29 mouse cellular contexts compared by ENCODE assay signal in the genomic region with DNA sequence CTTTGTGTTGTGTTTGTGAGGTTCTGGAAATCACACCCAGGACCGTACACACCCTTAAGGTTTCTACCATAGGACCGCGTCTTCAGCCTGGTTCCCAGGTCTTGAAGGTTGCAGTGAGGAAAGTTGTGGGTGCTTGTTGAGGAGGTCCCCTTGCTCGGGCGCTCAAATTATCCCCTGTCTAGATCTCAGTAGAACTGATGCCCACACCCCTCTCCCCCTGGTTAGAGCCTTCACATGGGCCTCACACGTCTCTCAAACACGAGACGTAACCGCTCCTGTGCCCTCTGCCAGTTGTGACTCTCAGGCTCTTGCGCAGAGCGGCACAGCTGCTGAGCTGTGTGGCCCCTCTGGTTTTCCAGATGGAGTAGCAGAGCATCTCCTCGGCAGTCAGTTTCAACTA. TPM values are rescaled to one million over a fixed set of nuclear protein-coding genes. Genes with fewer than 3 reads are reported as not detected.
DNase-seq lines count a peak whose midpoint lies in the region; ATAC-seq and TF ChIP-seq lines count a peak whose summit lies in the region.
"Had no signal": no experiment of that assay in that cellular context is flagged by ENCODE, and none has a peak within 500 bp of the region (broad histone marks: within the 10 kb centered on the region; RNA-seq: fewer than 3 reads in every experiment).

No protein-coding gene starts in this region.

- H3K4me1 ChIP-seq in kidney, adult 2 months (ENCODE audit: control insufficient read depth, insufficient read depth, low read length) = peaks cover 18% of the 10 kb centered on the region; the same call in 1 of the 2 replicates
- peaks cover 13% of the 10 kb centered on the region for H3K4me1 ChIP-seq in intestine, postnatal 0 days (replicated peaks; ENCODE audit: control insufficient read depth, insufficient read depth, low read length)
- no peaks in the 10 kb centered on the region for H3K4me1 ChIP-seq in forebrain, embryonic 12.5 days
- H3K4me1 ChIP-seq: forebrain, embryonic 13.5 days; hindbrain, embryonic 15.5 days had no signal

- TF ChIP-seq CTCF in kidney, adult 2 months (conservative IDR thresholded peaks at IDR 0.05; ENCODE audit: insufficient read depth, insufficient read length, low read depth, low read length) = no peak
- no peak for TF ChIP-seq CTCF in intestine, postnatal 0 days (IDR thresholded peaks at IDR 0.05; ENCODE audit: low read depth)

- H3K4me2 ChIP-seq in intestine, postnatal 0 days (replicated peaks; ENCODE audit: low read depth) = peak overlapping the region; percentile 37; the same call in 1 of the 2 replicates
- no peak overlapping the region for H3K4me2 ChIP-seq in forebrain, embryonic 12.5 days
- H3K4me2 ChIP-seq: embryonic facial prominence, embryonic 13.5 days; forebrain, embryonic 13.5 days; heart, embryonic 12.5 days; heart, embryonic 15.5 days; hindbrain, embryonic 12.5 days; hindbrain, embryonic 15.5 days had no signal

- no peak for ATAC-seq in intestine, postnatal 0 days
- no peak for ATAC-seq in forebrain, embryonic 12.5 days (ENCODE audit: low FRiP score)
- ATAC-seq: forebrain, embryonic 13.5 days; forebrain, embryonic 16.5 days; Patski had no signal

- peak; percentile 61 for DNase-seq in heart, adult 11 months
- DNase-seq in heart, postnatal 36 days = no peak
- no peak for DNase-seq in kidney, adult 2 months
- no peak for DNase-seq in kidney, postnatal 10 days
- peak; percentile 36 for DNase-seq in ES-CJ7 (ENCODE audit: low read depth, low spot score)
- no peak for DNase-seq in spleen, postnatal 10 days (ENCODE audit: low spot score in 2 of 2)
- DNase-seq: adrenal gland, postnatal 14 days; cerebellum, adult 11 months; cerebellum, adult 2 months; cerebellum, adult 9-11 months; cerebellum, postnatal 25 days; embryo, embryonic 11 days; gastrocnemius, postnatal 10 days; gastrocnemius, postnatal 36 days; heart, postnatal 10 days had no signal

- H3K9ac ChIP-seq in intestine, postnatal 0 days (ENCODE audit: low read depth, low read length) = no peak overlapping the region
- H3K9ac ChIP-seq in forebrain, embryonic 12.5 days = no peak overlapping the region
- H3K9ac ChIP-seq: embryonic facial prominence, embryonic 13.5 days; forebrain, embryonic 13.5 days; heart, embryonic 12.5 days; heart, embryonic 15.5 days; hindbrain, embryonic 12.5 days; hindbrain, embryonic 15.5 days had no signal

- no peaks in the 10 kb centered on the region for H3K36me3 ChIP-seq in kidney, adult 2 months (ENCODE audit: control insufficient read depth, insufficient read depth, low read length)
- H3K36me3 ChIP-seq in intestine, postnatal 0 days (ENCODE audit: control insufficient read depth, insufficient read depth) = no peaks in the 10 kb centered on the region
- H3K36me3 ChIP-seq in forebrain, embryonic 12.5 days (replicated peaks) = no peaks in the 10 kb centered on the region
- H3K36me3 ChIP-seq: embryonic facial prominence, embryonic 10.5 days; embryonic facial prominence, embryonic 13.5 days; G1E; heart, embryonic 12.5 days; heart, embryonic 15.5 days; hindbrain, embryonic 12.5 days; hindbrain, embryonic 15.5 days had no signal

- H3K4me3 ChIP-seq in kidney, adult 2 months (ENCODE audit: insufficient read depth, low read depth, low read length) = peak overlapping the region; percentile 48; the same call in 1 of the 2 replicates
- no peak overlapping the region for H3K4me3 ChIP-seq in intestine, postnatal 0 days (ENCODE audit: low read depth, low read length)
- no peak overlapping the region for H3K4me3 ChIP-seq in forebrain, embryonic 12.5 days (replicated peaks)
- H3K4me3 ChIP-seq: embryonic facial prominence, embryonic 10.5 days; embryonic facial prominence, embryonic 13.5 days; erythroblast, embryonic 14.5 days; forebrain, embryonic 13.5 days; heart, embryonic 12.5 days; heart, embryonic 15.5 days; hindbrain, embryonic 12.5 days; hindbrain, embryonic 15.5 days had no signal

- intact Hi-C loops in heart, postnatal 36 days (cut with DNase I) = no loop called here

- no peaks in the 10 kb centered on the region for H3K9me3 ChIP-seq in intestine, postnatal 0 days (ENCODE audit: control insufficient read depth)
- no peaks in the 10 kb centered on the region for H3K9me3 ChIP-seq in forebrain, embryonic 12.5 days
- H3K9me3 ChIP-seq: embryonic facial prominence, embryonic 10.5 days; embryonic facial prominence, embryonic 13.5 days; forebrain, embryonic 13.5 days; G1E; heart, embryonic 12.5 days; heart, embryonic 15.5 days; hindbrain, embryonic 12.5 days; hindbrain, embryonic 15.5 days had no signal

- 94% methylated on average over 12 of the region's 12 CpGs for WGBS in kidney, adult 2 months
- WGBS in intestine, postnatal 0 days = 94% methylated on average over 12 of the region's 12 CpGs
- 93% methylated on average over 12 of the region's 12 CpGs for WGBS in forebrain, embryonic 12.5 days

- no peak for TF ChIP-seq POLR2A in kidney, adult 2 months (IDR thresholded peaks at IDR 0.05; ENCODE audit: low read depth, low read length)

- no peaks in the 10 kb centered on the region for H3K27me3 ChIP-seq in kidney, adult 2 months (replicated peaks; ENCODE audit: control insufficient read depth, insufficient read depth, low read length)
- H3K27me3 ChIP-seq in intestine, postnatal 0 days (replicated peaks; ENCODE audit: control insufficient read depth, insufficient read depth, low read length) = no peaks in the 10 kb centered on the region
- no peaks in the 10 kb centered on the region for H3K27me3 ChIP-seq in forebrain, embryonic 12.5 days
- H3K27me3 ChIP-seq: embryonic facial prominence, embryonic 13.5 days; forebrain, embryonic 13.5 days; heart, embryonic 12.5 days; heart, embryonic 15.5 days; hindbrain, embryonic 12.5 days; hindbrain, embryonic 15.5 days; Patski had no signal

- peak overlapping the region; percentile 96 for H3K27ac ChIP-seq in kidney, adult 2 months (ENCODE audit: insufficient read depth, low read depth, low read length)
- peak overlapping the region; percentile 77 for H3K27ac ChIP-seq in intestine, postnatal 0 days (ENCODE audit: low read depth, low read length)
- H3K27ac ChIP-seq in forebrain, embryonic 12.5 days = no peak overlapping the region
- H3K27ac ChIP-seq: embryonic facial prominence, embryonic 10.5 days; embryonic facial prominence, embryonic 13.5 days; forebrain, embryonic 13.5 days; heart, embryonic 15.5 days; hindbrain, embryonic 12.5 days; hindbrain, embryonic 15.5 days had no signal

RNA-seq across cellular contexts. Expression of a gene that starts 48.4 kb away (rescaled TPM):
- 10 to 100 TPM in 1 of 2 experiments, 1 to 10 TPM in 1; 9.3 to 13.6 TPM for total RNA-seq in heart, postnatal 36 days (2021)
- 14.0 and 14.7 TPM in 2 replicates for polyA plus RNA-seq in kidney, adult 2 months (2012; rRNA removed)
- polyA plus RNA-seq in intestine, postnatal 0 days (2015; fragmentation: Nextera tagmentation; extraction: Ambion mirVana) = 14.4 and 16.0 TPM in 2 replicates
- 61.6 and 63.1 TPM in 2 replicates for polyA plus RNA-seq in forebrain, embryonic 12.5 days (2016; fragmentation: Nextera tagmentation; extraction: Ambion mirVana)

RNA-seq across cellular contexts. Expression of a gene that starts 50.1 kb away (rescaled TPM):
- under 1 TPM; 0.73 to 0.86 TPM for total RNA-seq in heart, postnatal 36 days (2021)
- polyA plus RNA-seq in kidney, adult 2 months (2012; rRNA removed) = 0.07 and 0.13 TPM in 2 replicates
- 9.2 and 11.0 TPM in 2 replicates for polyA plus RNA-seq in intestine, postnatal 0 days (2015; fragmentation: Nextera tagmentation; extraction: Ambion mirVana)
- polyA plus RNA-seq in forebrain, embryonic 12.5 days (2016; fragmentation: Nextera tagmentation; extraction: Ambion mirVana) = 60.1 and 67.2 TPM in 2 replicates
- total RNA-seq: gastrocnemius, adult 18-20 months had no signal

Comparison
In these comparisons a context has a peak if more than half of its experiments do, and no peak if none do; other contexts are left out.
1. DNase-seq: peak in heart, adult 11 months (single experiment) and ES-CJ7 (single experiment); none in heart, postnatal 36 days (0 of 2), kidney, adult 2 months (single experiment), kidney, postnatal 10 days (single experiment) and spleen, postnatal 10 days (0 of 2).